Mouse (Mus musculus) small intestine, adult 2 months (tissue): Measurements from ENCODE around the gene Cox8a.

Experiments used
- CTCF ChIP-seq: fragments of 200-500 bp; IDR thresholded peaks from 2 replicates; pipeline ENCODE4 v1.5.1; 2012; ENCODE audit warnings: low read depth, mild to moderate bottlenecking, control low read depth, inconsistent platforms, low read length, moderate library complexity, mixed read lengths; ENCODE audit not compliant: insufficient replicate concordance, insufficient read length; ENCODE audit errors: extremely low read depth
- POLR2A ChIP-seq: fragments of 200-500 bp; IDR thresholded peaks from 2 replicates; pipeline ENCODE4 v1.6.1; 2012; ENCODE audit warnings: low read depth, mild to moderate bottlenecking, control low read depth, inconsistent platforms, low read length, moderate library complexity

- TF ChIP-seq POLR2A (no peak), CTCF (no peak)
Measured at GRCm38 (mm10) chr19:7235461-7235860, 18.0 kb upstream of the Cox8a start.
